Mouse (Mus musculus) ES-Bruce4 (cell line): ENCODE data around the gene Rxfp2. TPM values are rescaled to one million over a fixed set of nuclear protein-coding genes. Genes with fewer than 3 reads are reported as not detected.
A peak's percentile ranks its signal among the peaks of the same experiment; 100 is the strongest.

Experiments
- H3K27ac ChIP-seq: 2 replicates; pipeline ENCODE4 v1.5.1; 2012; ENCODE audit warnings: low read length, inconsistent platforms; ENCODE audit not compliant: insufficient read depth
- H3K27me3 ChIP-seq: 2 replicates; pipeline ENCODE4 v1.6.1; 2012; ENCODE audit warnings: mild to moderate bottlenecking, low read length, inconsistent platforms; ENCODE audit not compliant: control insufficient read depth, poor library complexity, insufficient read depth, severe bottlenecking
- H3K36me3 ChIP-seq: 2 replicates; pipeline ENCODE4 v1.6.1; 2012; ENCODE audit warnings: inconsistent platforms, mild to moderate bottlenecking, low read length, moderate library complexity; ENCODE audit not compliant: control insufficient read depth, poor library complexity, insufficient read depth, severe bottlenecking
- H3K4me1 ChIP-seq: one replicate; pipeline ENCODE4 v1.8.1; 2011; ENCODE audit warnings: low read length; ENCODE audit not compliant: control insufficient read depth, insufficient read depth
- H3K4me3 ChIP-seq: 2 replicates; pipeline ENCODE4 v1.5.1; 2011; ENCODE audit warnings: low read depth, mild to moderate bottlenecking, low read length
- H3K9ac ChIP-seq: 2 replicates; pipeline ENCODE4 v1.6.1; 2012; ENCODE audit warnings: low read depth, mild to moderate bottlenecking, inconsistent platforms; ENCODE audit not compliant: poor library complexity, severe bottlenecking
- H3K9me3 ChIP-seq: replicated peaks from 2 replicates; pipeline ENCODE4 v1.6.1; 2012; ENCODE audit warnings: mild to moderate bottlenecking, low read length, inconsistent platforms; ENCODE audit not compliant: control insufficient read depth, poor library complexity, insufficient read depth, severe bottlenecking
- CTCF ChIP-seq: IDR thresholded peaks from one replicate; pipeline ENCODE4 v1.8.1; 2011; ENCODE audit warnings: low read depth, low read length
- EP300 ChIP-seq: IDR thresholded peaks from 2 replicates; pipeline ENCODE4 v1.6.1; 2011; ENCODE audit warnings: low read depth, low read length; ENCODE audit not compliant: insufficient read depth
- POLR2A ChIP-seq: IDR thresholded peaks from one replicate; pipeline ENCODE4 v1.8.1; 2011; ENCODE audit warnings: low read length; ENCODE audit not compliant: insufficient read depth
- polyA plus RNA-seq: library from polyadenylated mRNA; stranded (reverse); fragments of >200 nt; gene quantifications from 2 replicates; pipeline ENCODE4 v1.2.4, GENCODE M21; 2011; ENCODE audit warnings: low read depth; ENCODE audit not compliant: missing spikeins, insufficient read depth, insufficient read length

Rxfp2 gene
- polyA plus RNA-seq, 1 experiment: 0.61 TPM

DNA sequence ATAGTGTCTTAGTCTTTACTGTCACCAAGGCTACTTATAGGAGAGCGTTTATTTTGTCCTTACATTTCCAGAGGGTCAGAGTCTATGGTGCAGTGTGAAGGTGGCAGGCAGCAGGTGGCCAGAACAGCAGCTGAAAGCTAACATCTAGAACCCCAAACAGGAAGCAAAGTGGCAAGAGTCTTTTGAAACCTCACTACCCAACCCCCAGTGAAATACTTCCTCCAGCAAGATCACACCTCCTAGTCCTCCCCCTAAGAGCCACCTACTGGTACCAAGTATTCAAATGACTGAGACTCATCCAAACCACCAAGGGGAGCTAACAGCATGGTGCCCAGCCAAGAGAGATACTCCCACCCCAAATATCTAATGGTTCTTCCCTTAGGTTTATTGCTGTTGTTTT is 36.8 kb downstream of the Rxfp2 start:
- no peaks in the 10 kb centered on the region for H3K36me3 ChIP-seq
- H3K4me1 ChIP-seq: no peaks in the 10 kb centered on the region
- no peak overlapping the region for H3K4me3 ChIP-seq
- H3K9me3 ChIP-seq: peaks cover 4% of the 10 kb centered on the region; the same call in 1 of the 2 replicates
- H3K27me3 ChIP-seq: no peaks in the 10 kb centered on the region
- H3K9ac ChIP-seq: no peak overlapping the region
- TF ChIP-seq EP300 (no peak), CTCF (no peak), POLR2A (no peak)
- no peak overlapping the region for H3K27ac ChIP-seq

DNA sequence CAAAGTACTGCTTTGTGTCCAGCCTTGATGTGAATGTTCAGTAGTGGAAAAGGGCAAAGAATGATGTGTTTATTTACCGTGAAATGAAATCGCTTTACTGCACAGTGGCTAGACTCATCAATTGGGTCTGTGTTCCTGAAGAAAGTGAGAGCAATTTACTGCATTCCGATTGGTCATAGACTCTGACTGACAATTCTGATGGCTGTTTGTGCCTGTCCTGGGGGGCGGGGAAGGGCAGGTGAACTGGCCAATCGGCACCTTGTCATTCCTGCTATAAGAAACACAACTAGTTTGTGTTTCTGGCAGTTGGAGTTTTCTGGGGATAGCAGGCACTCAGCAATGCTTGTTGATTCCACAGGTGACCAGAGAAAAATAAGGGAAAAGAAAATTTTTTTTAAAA is 37.6 kb downstream of the Rxfp2 start:
- Histone ChIP-seq H3K9ac (no peak overlapping the region), H3K4me3 (no peak overlapping the region), H3K27me3 (no peaks in the 10 kb centered on the region), H3K4me1 (no peaks in the 10 kb centered on the region), H3K27ac (no peak overlapping the region), H3K36me3 (no peaks in the 10 kb centered on the region), H3K9me3 (peaks cover 7% of the 10 kb centered on the region; the same call in 1 of the 2 replicates)
- TF ChIP-seq CTCF (no peak), EP300 (no peak), POLR2A (no peak)

DNA sequence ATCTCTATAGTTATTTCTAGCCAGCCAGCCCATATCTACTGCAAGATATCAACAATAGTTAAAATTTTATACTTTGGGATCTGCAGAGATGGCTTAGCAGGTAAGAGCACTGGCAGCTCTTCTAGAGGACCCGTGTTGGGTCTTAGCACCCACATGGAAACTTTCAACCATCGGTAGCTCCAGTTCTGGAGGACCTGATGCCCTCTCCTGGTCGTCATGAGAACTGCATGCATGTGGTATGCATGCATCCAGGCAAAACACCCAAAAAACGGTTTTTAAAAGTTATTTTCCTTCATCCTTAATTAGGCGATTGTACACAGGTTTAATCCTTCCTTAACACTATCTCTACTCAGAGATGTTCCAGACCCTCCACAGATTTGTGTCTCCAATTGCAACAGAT is 40.4 kb downstream of the Rxfp2 start:
- H3K4me3 ChIP-seq: no peak overlapping the region
- peak; percentile 32 for TF ChIP-seq CTCF
- no peak for TF ChIP-seq EP300
- H3K9me3 ChIP-seq: peaks cover 9% of the 10 kb centered on the region
- no peak overlapping the region for H3K27ac ChIP-seq
- no peak overlapping the region for H3K9ac ChIP-seq
- H3K4me1 ChIP-seq: no peaks in the 10 kb centered on the region
- no peaks in the 10 kb centered on the region for H3K27me3 ChIP-seq
- H3K36me3 ChIP-seq: no peaks in the 10 kb centered on the region

DNA sequence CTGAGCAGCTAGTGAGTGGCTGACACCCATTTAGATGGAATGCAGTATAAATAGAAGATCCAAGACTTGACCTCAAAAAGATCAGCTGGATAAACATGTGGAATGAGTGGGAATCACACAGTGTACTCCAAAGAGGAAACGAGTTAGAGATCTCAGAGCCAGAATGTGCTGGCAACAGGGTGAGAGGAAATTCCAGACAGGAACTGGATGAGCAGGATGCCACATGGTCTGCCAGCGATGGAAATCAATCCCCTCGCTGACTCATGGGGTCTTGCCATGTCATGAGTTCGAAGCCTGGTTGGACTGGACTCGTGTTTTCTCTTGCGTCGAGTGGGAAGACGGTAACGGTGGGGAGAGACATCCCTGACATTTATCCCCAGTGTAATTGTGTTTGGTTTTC is 41.0 kb downstream of the Rxfp2 start:
- TF ChIP-seq CTCF (no peak), POLR2A (no peak), EP300 (no peak)
- no peak overlapping the region for H3K4me3 ChIP-seq
- H3K36me3 ChIP-seq: no peaks in the 10 kb centered on the region
- H3K27me3 ChIP-seq: no peaks in the 10 kb centered on the region
- H3K9ac ChIP-seq: no peak overlapping the region
- H3K27ac ChIP-seq: no peak overlapping the region
- H3K9me3 ChIP-seq: peaks cover 9% of the 10 kb centered on the region
- no peaks in the 10 kb centered on the region for H3K4me1 ChIP-seq

DNA sequence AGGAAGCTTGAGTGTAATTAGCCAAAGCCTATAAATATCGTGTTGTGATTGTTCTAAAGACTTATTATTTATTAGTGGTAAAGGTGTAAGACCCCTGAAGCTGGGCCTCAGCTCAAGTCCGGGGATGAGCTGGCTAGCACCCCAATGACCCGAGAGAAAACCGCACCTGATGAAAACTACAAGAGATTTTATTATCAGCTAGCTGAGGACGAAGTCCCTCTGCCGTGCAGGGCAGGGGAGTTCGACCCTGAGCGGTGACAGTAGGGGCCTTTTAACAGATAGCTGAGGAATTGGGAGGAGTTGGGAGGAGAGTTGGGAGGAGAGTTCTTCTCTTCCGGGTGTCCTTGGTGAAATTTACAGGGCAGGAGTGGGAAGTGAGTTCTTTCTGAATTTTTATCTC is 42.6 kb downstream of the Rxfp2 start:
- TF ChIP-seq CTCF (no peak), POLR2A (no peak), EP300 (no peak)
- Histone ChIP-seq H3K36me3 (no peaks in the 10 kb centered on the region), H3K9ac (no peak overlapping the region), H3K4me3 (no peak overlapping the region), H3K27ac (no peak overlapping the region), H3K9me3 (peaks cover 7% of the 10 kb centered on the region), H3K4me1 (no peaks in the 10 kb centered on the region), H3K27me3 (no peaks in the 10 kb centered on the region)

DNA sequence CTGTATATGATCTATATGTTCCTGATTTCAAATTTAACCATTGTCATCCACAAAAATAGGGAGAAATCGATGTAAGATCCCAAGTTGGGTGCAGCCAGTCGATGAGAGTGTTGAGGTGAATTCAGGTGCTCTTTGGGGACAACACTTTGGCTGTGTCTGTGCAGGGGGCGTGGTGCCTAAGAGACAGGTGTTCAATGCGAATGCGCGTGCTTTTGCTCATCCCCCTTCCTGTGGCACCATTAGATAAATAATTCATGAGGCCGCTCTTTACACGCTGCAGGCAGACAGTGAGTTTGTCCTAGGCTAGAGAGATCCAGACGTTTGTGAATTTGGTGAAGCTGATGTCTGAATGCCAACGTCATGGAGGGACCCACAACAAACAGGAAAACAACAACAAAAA is 45.8 kb downstream of the Rxfp2 start:
- H3K27me3 ChIP-seq: no peaks in the 10 kb centered on the region
- H3K9me3 ChIP-seq: peaks cover 5% of the 10 kb centered on the region
- no peaks in the 10 kb centered on the region for H3K4me1 ChIP-seq
- H3K27ac ChIP-seq: no peak overlapping the region
- no peaks in the 10 kb centered on the region for H3K36me3 ChIP-seq
- TF ChIP-seq POLR2A: no peak
- no peak for TF ChIP-seq EP300
- no peak for TF ChIP-seq CTCF
- H3K9ac ChIP-seq: no peak overlapping the region
- no peak overlapping the region for H3K4me3 ChIP-seq
